Mouse (Mus musculus) heart, postnatal 0 days (tissue): ENCODE measurements around the gene Qdpr. TPM values are rescaled to one million over a fixed set of nuclear protein-coding genes. Genes with fewer than 3 reads are reported as not detected.
"Not testable (repeated sequence)": the region's sequence is repeated elsewhere in the genome, so short reads cannot be mapped to it uniquely, and the experiment has no call there.

Source experiments
- ATAC-seq: fragments of 200-750 bp; cut with Nextera tagmentation; 2 replicates; pipeline ENCODE4 v1.8.0; 2017; ENCODE audit warnings: low read depth, moderate number of reproducible peaks, moderate library complexity; ENCODE audit not compliant: insufficient read depth
- DNase-seq: peaks from one replicate; pipeline ENCODE4 v3.0.0-alpha.2; 2016; ENCODE audit warnings: low spot score
- H3K27ac ChIP-seq: fragments of 300-500 bp; sonication (generic); 2 replicates; pipeline ENCODE4 v1.5.1; 2014; ENCODE audit warnings: low read depth, mild to moderate bottlenecking
- H3K27me3 ChIP-seq: fragments of 300-500 bp; sonication (generic); 2 replicates; pipeline ENCODE4 v1.6.1; 2014; ENCODE audit warnings: low read length, mixed read lengths; ENCODE audit not compliant: control insufficient read depth, insufficient read depth
- H3K36me3 ChIP-seq: fragments of 300-500 bp; sonication (generic); replicated peaks from 2 replicates; pipeline ENCODE4 v1.6.1; 2014; ENCODE audit warnings: low read length, mixed read lengths; ENCODE audit not compliant: control insufficient read depth, insufficient read depth
- H3K4me1 ChIP-seq: fragments of 300-500 bp; sonication (generic); 2 replicates; pipeline ENCODE4 v1.6.1; 2014; ENCODE audit warnings: antibody characterized with exemption; ENCODE audit not compliant: control insufficient read depth, insufficient read depth
- H3K4me2 ChIP-seq: fragments of 300-500 bp; sonication (generic); 2 replicates; pipeline ENCODE4 v1.6.1; 2014; ENCODE audit warnings: low read depth, mild to moderate bottlenecking, low read length, moderate library complexity
- H3K4me3 ChIP-seq: fragments of 300-500 bp; sonication (generic); 2 replicates; pipeline ENCODE4 v1.5.1; 2014; ENCODE audit warnings: low read depth, low read length
- H3K9ac ChIP-seq: fragments of 300-500 bp; sonication (generic); replicated peaks from 2 replicates; pipeline ENCODE4 v1.6.1; 2014; ENCODE audit warnings: low read depth, low read length, mixed read lengths
- H3K9me3 ChIP-seq: fragments of 300-500 bp; sonication (generic); replicated peaks from 2 replicates; pipeline ENCODE4 v1.6.1; 2016; ENCODE audit warnings: low read length; ENCODE audit not compliant: control insufficient read depth
- CTCF ChIP-seq: IDR thresholded peaks from 2 replicates; pipeline ENCODE4 v1.5.1; 2016; ENCODE audit warnings: antibody characterized with exemption, control low read depth, low read depth
- EP300 ChIP-seq: IDR thresholded peaks from 2 replicates; pipeline ENCODE4 v1.6.1; 2016; ENCODE audit warnings: antibody characterized with exemption, low read depth
- WGBS: fragments of 180-500 bp; shearing (Covaris S2); extraction: QIAGEN DNeasy Blood & Tissue Kit; methylation state at CpG from one replicate; pipeline ENCODE4 v1.1.7; 2014; 5-methylcytosine and 5-hydroxymethylcytosine counted together
- polyA plus RNA-seq: library from polyadenylated mRNA; unstranded; fragments of >200 nt; fragmentation: Nextera tagmentation; extraction: Ambion mirVana; gene quantifications from 2 replicates; pipeline ENCODE4 v1.2.1, GENCODE M21; 2015
- total RNA-seq: library from RNA; depleted of rRNA; stranded (reverse); fragments of >200 nt; gene quantifications from 2 replicates; pipeline ENCODE4 v1.2.3, GENCODE M21; 2014; ENCODE audit warnings: low replicate concordance

The Qdpr gene
- total and polyA plus RNA-seq, 2 experiments from 2014 or later: 51.6 to 107 TPM

DNA sequence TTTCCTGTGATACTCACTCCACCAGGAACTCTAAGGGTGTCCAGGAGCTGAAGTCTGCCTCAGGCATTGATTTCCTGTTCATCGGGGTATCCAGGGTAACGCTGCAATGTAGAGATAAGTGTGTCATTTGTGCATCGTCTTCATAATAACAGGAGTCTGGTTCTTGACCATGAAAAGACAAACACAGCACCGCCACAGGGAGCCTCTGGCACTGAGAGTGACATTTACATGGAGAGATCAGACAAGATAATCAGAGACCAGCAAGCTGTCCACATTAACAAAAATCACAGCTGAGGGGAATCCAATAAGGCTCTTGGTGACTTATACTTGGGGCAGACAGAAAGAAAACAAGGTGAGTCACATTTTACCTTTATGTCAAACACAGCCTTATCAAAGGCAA lies 12.2 kb downstream of the Qdpr start:
- Histone ChIP-seq H3K27me3 (no peaks in the 10 kb centered on the region), H3K9me3 (no peaks in the 10 kb centered on the region), H3K9ac (no peak overlapping the region), H3K4me3 (no peak overlapping the region), H3K36me3 (peaks cover 70% of the 10 kb centered on the region), H3K4me1 (no peaks in the 10 kb centered on the region), H3K4me2 (no peak overlapping the region), H3K27ac (no peak overlapping the region)
- ATAC-seq (no peak), DNase-seq (no peak)
- TF ChIP-seq EP300 (no peak), CTCF (no peak)
- 62% methylated on average over 4 of the region's 4 CpGs for WGBS

DNA sequence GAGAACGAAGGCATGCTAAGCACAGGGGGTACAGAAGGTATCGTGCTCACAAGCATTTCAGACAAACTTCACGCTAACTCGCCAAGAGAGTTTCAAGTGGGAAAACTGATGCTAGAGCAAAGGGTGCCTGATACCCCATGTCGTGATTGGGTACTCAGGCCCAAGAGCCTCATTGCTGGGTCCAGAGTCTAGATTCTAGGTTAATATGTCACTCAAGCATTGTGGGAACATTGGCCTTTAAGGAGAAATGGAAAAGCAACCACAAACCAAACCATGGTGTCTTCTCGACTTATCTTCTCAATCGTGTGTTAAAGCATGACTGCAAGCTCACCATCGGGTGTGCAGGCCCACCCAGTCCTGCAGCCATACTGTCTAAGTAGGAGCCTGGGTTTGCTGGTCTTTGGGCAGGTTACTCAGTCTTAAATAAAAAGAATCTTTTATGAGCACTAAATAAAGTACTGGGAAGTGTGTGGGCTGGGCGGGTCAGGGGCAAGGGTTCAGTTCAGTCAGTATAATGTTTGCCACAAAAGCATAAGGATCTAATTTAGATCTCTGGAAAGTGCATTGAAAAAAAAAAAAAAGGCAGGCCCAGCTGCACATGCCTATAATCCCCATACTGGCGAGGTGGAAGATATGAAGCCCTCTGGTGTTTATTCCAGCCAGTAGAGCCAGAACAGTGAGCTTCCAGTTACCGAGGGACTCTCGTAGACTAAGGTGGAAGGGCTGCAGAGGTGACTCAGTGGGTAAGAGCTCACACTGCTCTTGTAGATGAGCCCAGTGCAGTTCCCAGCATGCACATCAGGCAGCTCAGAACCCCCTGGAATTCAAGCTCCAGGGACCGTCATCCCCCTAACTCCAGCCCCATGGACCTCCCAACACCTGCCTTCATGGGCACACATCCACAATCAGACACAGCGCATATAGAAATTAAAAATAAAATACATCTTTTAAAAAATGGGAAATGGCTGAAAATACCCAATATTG lies 13.8 kb downstream of the Qdpr start:
- Histone ChIP-seq H3K27me3 (no peaks in the 10 kb centered on the region), H3K9ac (no peak overlapping the region), H3K36me3 (peaks cover 65% of the 10 kb centered on the region), H3K4me3 (no peak overlapping the region), H3K9me3 (no peaks in the 10 kb centered on the region), H3K4me2 (no peak overlapping the region), H3K27ac (no peak overlapping the region), H3K4me1 (no peaks in the 10 kb centered on the region)
- DNase-seq (no peak), ATAC-seq (no peak)
- WGBS: 82% methylated on average over 14 of the region's 14 CpGs
- TF ChIP-seq CTCF (no peak), EP300 (no peak)

DNA sequence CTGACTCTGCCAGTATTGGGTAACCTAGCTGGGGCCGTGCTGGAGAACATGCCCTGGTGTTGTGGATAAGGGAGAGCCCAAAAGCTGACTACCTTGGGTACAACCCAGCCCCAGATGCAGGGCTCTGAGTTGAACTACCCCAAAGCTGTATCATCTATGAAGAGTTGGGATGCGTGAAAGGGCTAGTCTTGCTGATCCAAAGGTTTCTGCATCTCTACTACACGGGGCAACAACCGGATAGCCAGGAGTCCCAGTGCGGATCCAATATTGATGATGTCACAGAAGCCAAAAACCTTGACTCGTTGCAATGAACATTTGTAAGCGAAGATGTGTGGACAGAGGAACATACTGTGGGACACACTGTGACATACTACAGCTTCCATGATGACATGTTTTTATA lies 22.1 kb downstream of the Qdpr start:
- Histone ChIP-seq H3K4me3 (no peak overlapping the region), H3K4me2 (no peak overlapping the region), H3K27me3 (no peaks in the 10 kb centered on the region), H3K36me3 (peaks cover 3% of the 10 kb centered on the region; the same call in 1 of the 2 replicates), H3K9me3 (no peaks in the 10 kb centered on the region), H3K27ac (no peak overlapping the region), H3K9ac (no peak overlapping the region), H3K4me1 (no peaks in the 10 kb centered on the region)
- no peak for TF ChIP-seq EP300
- WGBS: 90% methylated on average over 7 of the region's 7 CpGs
- ATAC-seq: no peak
- DNase-seq: no peak

GRCm38 (mm10) chr5:45426416-45427034 lies 23.5 kb downstream of the Qdpr start:
- no peaks in the 10 kb centered on the region for H3K9me3 ChIP-seq
- no peak overlapping the region for H3K4me2 ChIP-seq
- DNase-seq (no peak), ATAC-seq (no peak)
- H3K4me3 ChIP-seq: no peak overlapping the region
- no peaks in the 10 kb centered on the region for H3K27me3 ChIP-seq
- TF ChIP-seq EP300 (no peak), CTCF (no peak)
- no peak overlapping the region for H3K27ac ChIP-seq
- 46% methylated on average over 1 of the region's 1 CpGs for WGBS
- H3K4me1 ChIP-seq: no peaks in the 10 kb centered on the region
- H3K9ac ChIP-seq: no peak overlapping the region
- H3K36me3 ChIP-seq: no peaks in the 10 kb centered on the region

DNA sequence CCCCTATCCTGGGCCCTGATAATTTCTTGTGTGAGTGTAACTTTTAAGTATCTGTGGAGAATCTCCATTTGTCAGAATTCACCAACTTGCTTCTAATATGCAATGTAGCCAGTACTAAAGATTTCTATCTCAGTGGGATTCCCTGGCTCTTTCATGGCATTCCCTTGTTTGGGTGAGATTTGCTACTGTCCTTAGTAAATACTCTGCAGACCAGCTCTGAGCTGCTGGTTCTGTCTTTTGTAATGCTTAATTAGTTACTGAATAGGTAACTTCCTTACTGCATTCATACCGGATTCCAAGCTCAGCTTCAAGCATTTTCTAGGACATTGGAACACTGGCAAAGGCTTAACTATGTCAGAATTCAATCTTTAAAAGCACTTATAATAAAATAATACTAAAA lies 24.3 kb downstream of the Qdpr start:
- not testable (repeated sequence) for DNase-seq, H3K9me3 ChIP-seq, H3K4me1 ChIP-seq, H3K27ac ChIP-seq, ATAC-seq, H3K4me3 ChIP-seq, H3K9ac ChIP-seq, H3K4me2 ChIP-seq, H3K27me3 ChIP-seq, H3K36me3 ChIP-seq
- 67% methylated on average over 1 of the region's 1 CpGs for WGBS
